Mouse (Mus musculus) ES-E14 (cell line): Measurements from ENCODE around the gene Arhgap21. TPM values are rescaled to one million over a fixed set of nuclear protein-coding genes. Genes with fewer than 3 reads are reported as not detected.

Experiments used
- DNase-seq: peaks from one replicate; pipeline ENCODE4 v3.0.0-alpha.2; 2013; ENCODE audit warnings: low read depth, low spot score
- H3K27ac ChIP-seq: 2 replicates; pipeline ENCODE4 v1.5.1; 2012; ENCODE audit warnings: low read depth, mild to moderate bottlenecking, low read length, moderate library complexity, mixed read lengths; ENCODE audit not compliant: poor library complexity, insufficient read depth, severe bottlenecking
- H3K36me3 ChIP-seq: 2 replicates; pipeline ENCODE4 v1.6.1; 2012; ENCODE audit warnings: mild to moderate bottlenecking, low read length, moderate library complexity, mixed read lengths; ENCODE audit not compliant: control insufficient read depth, poor library complexity, insufficient read depth, severe bottlenecking
- H3K4me1 ChIP-seq, 2 experiments: fragments of 150-350 bp in 1 of 2; sonication (generic) in 1 of 2; 2 replicates each; pipeline ENCODE4 v1.6.1; 2012; ENCODE audit warnings: low read length in 2 of 2, mild to moderate bottlenecking in 1 of 2, mixed read lengths in 1 of 2; ENCODE audit not compliant: control insufficient read depth in 2 of 2, insufficient read depth in 2 of 2, poor library complexity in 1 of 2
- H3K4me3 ChIP-seq, 2 experiments: fragments of 150-350 bp in 1 of 2; sonication (generic) in 1 of 2; 2 replicates each; pipeline ENCODE4 v1.5.1; 2012; ENCODE audit warnings: low read length in 2 of 2, low read depth in 1 of 2, mild to moderate bottlenecking in 1 of 2, mixed read lengths in 1 of 2; ENCODE audit not compliant: insufficient read depth in 1 of 2, poor library complexity in 1 of 2, severe bottlenecking in 1 of 2
- H3K9ac ChIP-seq: 2 replicates; pipeline ENCODE4 v1.6.1; 2012; ENCODE audit warnings: low read depth, mild to moderate bottlenecking, low read length, mixed read lengths; ENCODE audit not compliant: poor library complexity, insufficient read depth, severe bottlenecking
- H3K9me3 ChIP-seq: fragments of 150-350 bp; sonication (generic); 2 replicates; pipeline ENCODE4 v1.6.1; 2012; ENCODE audit warnings: low read depth, mild to moderate bottlenecking, low read length; ENCODE audit not compliant: control insufficient read depth, insufficient read depth
- CHD2 ChIP-seq: IDR thresholded peaks from 2 replicates; pipeline ENCODE4 v1.6.1; 2014; ENCODE audit warnings: mild to moderate bottlenecking, low read depth, low read length, inconsistent platforms
- HCFC1 ChIP-seq: IDR thresholded peaks from 2 replicates; pipeline ENCODE4 v1.6.1; 2012; ENCODE audit warnings: low read length, inconsistent platforms, borderline replicate concordance; ENCODE audit not compliant: insufficient read depth
- MAFK ChIP-seq: IDR thresholded peaks from 2 replicates; pipeline ENCODE4 v1.6.1; 2014; ENCODE audit warnings: mild to moderate bottlenecking, low read depth, low read length, inconsistent platforms; ENCODE audit not compliant: insufficient read depth
- ZC3H11A ChIP-seq: IDR thresholded peaks from 2 replicates; pipeline ENCODE4 v1.6.1; 2012; ENCODE audit warnings: low read depth, mild to moderate bottlenecking, inconsistent platforms, low read length, borderline replicate concordance
- ZNF384 ChIP-seq: IDR thresholded peaks from 2 replicates; pipeline ENCODE4 v1.6.1; 2012; ENCODE audit warnings: low read depth, low read length, inconsistent platforms
- in situ Hi-C, 2 experiments: fragments of 600-800 bp; cut with MboI; formaldehyde crosslinking; loops; one replicate each; pipeline ENCODE4 v1.15.1; 2025; ENCODE audit warnings: low sequenced_read_pairs in 2 of 2, inconsistent platforms in 1 of 2; ENCODE audit not compliant: unreplicated experiment in 2 of 2
- total RNA-seq: library from RNA; depleted of rRNA; stranded (reverse); fragments of 300-350 nt; gene quantifications from 2 replicates; pipeline ENCODE4 v1.2.3, GENCODE M21; 2012

The Arhgap21 gene
- total RNA-seq, 1 experiment, result 35.6 TPM

DNA sequence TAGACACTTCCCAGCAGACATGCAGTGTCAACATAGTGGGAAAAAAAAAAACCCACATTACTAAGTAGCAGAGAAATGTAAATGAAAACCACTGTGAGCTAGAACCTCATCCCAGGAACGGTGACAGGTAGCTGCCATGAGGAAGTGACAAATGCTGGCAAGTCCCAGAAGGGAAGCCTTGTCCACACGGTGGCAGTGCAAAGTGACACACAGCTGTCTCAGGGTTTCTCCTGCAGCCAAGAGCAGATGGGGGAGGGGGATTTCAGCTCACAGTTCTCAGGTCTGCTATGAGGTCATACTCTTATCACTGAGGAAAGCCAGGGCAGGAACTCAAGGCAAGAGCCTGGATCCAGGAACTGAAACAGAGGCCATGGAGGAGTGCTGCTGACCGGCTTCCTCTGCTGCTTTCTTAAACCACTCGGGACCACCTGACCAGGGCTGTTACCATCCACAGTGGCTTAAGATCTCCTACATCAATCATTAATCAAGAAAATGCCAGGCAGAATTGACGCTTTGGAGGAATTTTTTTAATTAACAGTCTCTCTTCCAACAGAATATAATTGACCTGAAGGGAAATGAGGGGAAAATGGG, 74.5 kb downstream of the Arhgap21 start:
- in situ Hi-C loops, result loop anchor here in 1 of 2 experiments (10.0 to 25.0 kb wide), 2 partner anchors 371 to 1018 kb away; no protein-coding TSS in a partner anchor
- H3K27ac ChIP-seq, result no peak overlapping the region
- H3K9ac ChIP-seq, result no peak overlapping the region
- TF ChIP-seq CHD2, result no peak
- TF ChIP-seq ZNF384, result no peak
- TF ChIP-seq MAFK, result no peak
- TF ChIP-seq ZC3H11A, result no peak
- TF ChIP-seq HCFC1, result no peak
- DNase-seq, result peak; percentile 59
- H3K4me1 ChIP-seq, result no peaks in the 10 kb centered on the region
- no peaks in the 10 kb centered on the region for H3K36me3 ChIP-seq
- H3K4me3 ChIP-seq, result no peak overlapping the region
- no peaks in the 10 kb centered on the region for H3K9me3 ChIP-seq

DNA sequence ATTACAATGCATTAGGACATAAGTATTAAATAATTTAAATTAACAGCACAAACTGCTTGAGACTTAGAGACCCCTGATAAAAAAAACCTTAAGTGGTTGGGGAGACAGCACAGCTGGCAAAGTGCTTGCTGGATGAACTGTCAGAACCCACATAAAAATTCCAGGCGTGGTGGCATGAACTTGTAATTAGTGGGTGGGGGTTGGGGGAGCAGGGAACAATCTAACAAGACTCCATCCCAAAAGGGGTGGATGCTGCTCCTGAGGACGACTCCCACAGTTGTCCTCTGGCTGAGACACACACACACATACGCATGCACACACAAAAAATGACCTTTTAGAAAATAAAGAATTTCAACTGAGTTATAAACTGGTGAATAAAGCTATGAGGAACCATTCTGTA, 79.9 kb downstream of the Arhgap21 start:
- H3K9ac ChIP-seq, result no peak overlapping the region
- no peak for DNase-seq
- in situ Hi-C loops, result loop anchor here in 1 of 2 experiments (25.0 kb wide), 1 partner anchor 1024 kb away; no protein-coding TSS in a partner anchor

DNA sequence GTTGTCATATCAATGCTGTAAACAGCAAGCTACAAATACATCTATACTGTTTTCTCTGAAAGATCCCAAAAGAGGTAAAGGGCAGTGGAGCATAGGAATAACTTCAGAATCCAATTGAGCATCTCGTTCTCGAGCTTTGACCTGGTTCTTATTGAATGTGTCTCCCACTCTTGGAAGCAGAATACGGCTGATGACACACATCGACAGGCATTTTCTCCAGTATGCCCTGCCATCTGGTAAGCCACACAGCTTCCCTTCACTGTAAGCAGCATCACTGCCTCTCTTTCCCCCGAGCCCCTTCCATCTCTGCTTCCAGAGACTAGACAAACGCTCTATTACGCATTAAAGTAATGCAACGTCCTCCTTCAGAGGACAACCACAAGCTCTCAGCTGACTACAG, 85.4 kb downstream of the Arhgap21 start:
- DNase-seq, result no peak
- H3K36me3 ChIP-seq, result peaks cover 19% of the 10 kb centered on the region
- in situ Hi-C loops, result loop anchor here in 1 of 2 experiments (25.0 kb wide), 1 partner anchor 1029 kb away; no protein-coding TSS in a partner anchor

More for the DNA sequence above, 79.9 kb downstream of the Arhgap21 start:
- Histone ChIP-seq H3K4me1 (no peaks in the 10 kb centered on the region), H3K9me3 (no peaks in the 10 kb centered on the region), H3K36me3 (no peaks in the 10 kb centered on the region; the same call in none of the 2 replicates), H3K4me3 (no peak overlapping the region), H3K27ac (no peak overlapping the region)
- TF ChIP-seq ZC3H11A (no peak), HCFC1 (no peak), CHD2 (no peak), ZNF384 (no peak), MAFK (no peak)

DNA sequence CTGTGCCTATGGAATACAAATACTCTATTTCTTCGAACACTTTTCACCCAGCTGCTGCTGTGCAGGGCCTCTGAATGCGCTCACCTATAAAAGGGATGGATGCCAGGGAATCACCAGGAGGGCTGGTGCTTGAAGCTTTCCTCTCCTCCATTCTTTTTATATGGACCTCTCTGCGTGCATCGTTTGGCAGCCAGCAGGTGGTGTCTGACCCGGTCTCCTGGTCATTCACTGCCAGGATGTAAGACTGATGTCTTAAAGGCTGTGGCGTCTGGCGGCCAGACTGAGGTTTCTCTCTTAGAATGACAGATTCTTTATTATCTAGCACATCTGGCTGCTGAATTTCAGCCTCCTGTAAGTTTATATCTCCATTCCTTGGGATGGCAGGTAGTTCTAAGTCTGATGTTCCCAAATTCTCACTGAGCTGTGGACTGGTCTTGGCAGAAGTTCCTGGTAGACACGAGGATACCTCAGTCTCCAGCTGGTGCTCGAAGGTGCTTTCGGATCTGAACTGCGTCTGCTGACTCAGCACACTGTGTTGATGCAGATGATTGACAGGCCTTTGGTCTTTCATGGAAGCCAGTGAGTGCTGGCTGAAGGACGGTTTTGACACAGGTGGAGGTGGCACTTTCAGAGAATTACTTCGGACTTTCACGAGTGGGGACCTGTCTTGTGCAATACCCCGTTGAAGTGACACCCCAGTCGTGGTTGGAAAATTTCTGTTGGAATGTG, 88.6 kb downstream of the Arhgap21 start:
- H3K9ac ChIP-seq, result no peak overlapping the region
- no peak overlapping the region for H3K4me3 ChIP-seq
- DNase-seq, result no peak

More for the DNA sequence above, 85.4 kb downstream of the Arhgap21 start:
- Histone ChIP-seq H3K4me1 (no peaks in the 10 kb centered on the region), H3K9me3 (no peaks in the 10 kb centered on the region), H3K4me3 (no peak overlapping the region), H3K27ac (no peak overlapping the region), H3K9ac (no peak overlapping the region)
- TF ChIP-seq HCFC1 (no peak), ZC3H11A (no peak), MAFK (no peak), ZNF384 (no peak), CHD2 (no peak)

More for the DNA sequence above, 88.6 kb downstream of the Arhgap21 start:
- H3K27ac ChIP-seq, result no peak overlapping the region
- H3K4me1 ChIP-seq, result no peaks in the 10 kb centered on the region
- in situ Hi-C loops, result loop anchor here in 1 of 2 experiments (25.0 kb wide), 1 partner anchor 1032 kb away; no protein-coding TSS in a partner anchor
- no peaks in the 10 kb centered on the region for H3K9me3 ChIP-seq
- no peak for TF ChIP-seq CHD2
- no peak for TF ChIP-seq HCFC1
- TF ChIP-seq MAFK, result peak; percentile 93
- TF ChIP-seq ZNF384, result no peak
- no peak for TF ChIP-seq ZC3H11A
- H3K36me3 ChIP-seq, result peaks cover 23% of the 10 kb centered on the region
